Comparison of ENCODE assay signal across 8 mouse cellular contexts in genomic region chr13:3892601-3893000, GRCm38 (mm10). TPM values are rescaled to one million over a fixed set of nuclear protein-coding genes. Genes with fewer than 3 reads are reported as not detected.
DNase-seq lines count a peak whose midpoint lies in the region; ATAC-seq and TF ChIP-seq lines count a peak whose summit lies in the region.

No protein-coding gene starts in this region.

- no peak for DNase-seq in lung, adult 2 months
- no peak for DNase-seq in lung, postnatal 4 days
- DNase-seq in brain, embryonic 14.5 days (ENCODE audit: low read depth) = peak; percentile 20
- no peak for DNase-seq in hindbrain, postnatal 0 days (ENCODE audit: low spot score)
- no peak for DNase-seq in urinary bladder, postnatal 14 days (ENCODE audit: low spot score)
- DNase-seq in adrenal gland, adult 18-20 months (ENCODE audit: low spot score in 2 of 2) = no peak
- no peak for DNase-seq in cerebellum, postnatal 4 days (ENCODE audit: low spot score in 2 of 2)

- peak overlapping the region; percentile 71 for H3K4me3 ChIP-seq in lung, adult 2 months (replicated peaks; ENCODE audit: extremely low read depth, low read depth, low read length)
- peak overlapping the region; percentile 47 for H3K4me3 ChIP-seq in hindbrain, postnatal 0 days (ENCODE audit: low read length)
- H3K4me3 ChIP-seq in neural tube, embryonic 12.5 days = peak overlapping the region; percentile 46; the same call in 1 of the 2 replicates

- no peak for TF ChIP-seq POLR2A in lung, adult 2 months (IDR thresholded peaks at IDR 0.05; ENCODE audit: borderline replicate concordance, extremely low read depth, low read depth, low read length)
- TF ChIP-seq POLR2A in brain, embryonic 14.5 days (IDR thresholded peaks at IDR 0.05; ENCODE audit: borderline replicate concordance, extremely low read depth, insufficient read depth, insufficient read length, poor library complexity, severe bottlenecking) = no peak

- TF ChIP-seq CTCF in lung, adult 2 months (IDR thresholded peaks at IDR 0.05; ENCODE audit: insufficient read depth, low read length) = no peak
- TF ChIP-seq CTCF in brain, embryonic 14.5 days (IDR thresholded peaks at IDR 0.05; ENCODE audit: borderline replicate concordance, extremely low read depth, insufficient read depth, insufficient read length) = no peak
- TF ChIP-seq CTCF in hindbrain, postnatal 0 days (IDR thresholded peaks at IDR 0.05; ENCODE audit: low read depth) = no peak

- WGBS in lung, adult 2 months = 8% methylated on average over 7 of the region's 7 CpGs
- 24% methylated on average over 7 of the region's 7 CpGs for WGBS in hindbrain, postnatal 0 days
- 21% methylated on average over 7 of the region's 7 CpGs for WGBS in neural tube, embryonic 12.5 days

- H3K9me3 ChIP-seq in hindbrain, postnatal 0 days (ENCODE audit: low read length) = no peaks in the 10 kb centered on the region
- no peaks in the 10 kb centered on the region for H3K9me3 ChIP-seq in neural tube, embryonic 12.5 days

- H3K27ac ChIP-seq in hindbrain, postnatal 0 days = no peak overlapping the region
- H3K27ac ChIP-seq in neural tube, embryonic 12.5 days = no peak overlapping the region

- peaks cover 5% of the 10 kb centered on the region; the same call in 1 of the 2 replicates for H3K36me3 ChIP-seq in hindbrain, postnatal 0 days (ENCODE audit: insufficient read depth, low read length)
- peaks cover 10% of the 10 kb centered on the region for H3K36me3 ChIP-seq in neural tube, embryonic 12.5 days

- H3K4me2 ChIP-seq in hindbrain, postnatal 0 days (ENCODE audit: low read depth, low read length) = peak overlapping the region; percentile 68
- peak overlapping the region; percentile 71 for H3K4me2 ChIP-seq in neural tube, embryonic 12.5 days (replicated peaks)

- peaks cover 6% of the 10 kb centered on the region for H3K4me1 ChIP-seq in lung, adult 2 months (ENCODE audit: control insufficient read depth, insufficient read depth, low read length)
- no peaks in the 10 kb centered on the region for H3K4me1 ChIP-seq in hindbrain, postnatal 0 days (ENCODE audit: insufficient read depth, low read length)
- H3K4me1 ChIP-seq in neural tube, embryonic 12.5 days = peaks cover 9% of the 10 kb centered on the region; the same call in 1 of the 2 replicates

- H3K27me3 ChIP-seq in hindbrain, postnatal 0 days (ENCODE audit: insufficient read depth, low read length) = 0 out of 2 replicates have a peak, but pooled peaks cover 8% of the 10 kb centered on the region
- no peaks in the 10 kb centered on the region for H3K27me3 ChIP-seq in neural tube, embryonic 12.5 days (replicated peaks)

- ATAC-seq in hindbrain, postnatal 0 days = no peak
- ATAC-seq in neural tube, embryonic 12.5 days (ENCODE audit: low FRiP score, low read depth) = no peak

- no peak overlapping the region; the same call in 1 of the 2 replicates for H3K9ac ChIP-seq in hindbrain, postnatal 0 days (replicated peaks; ENCODE audit: low read length)
- H3K9ac ChIP-seq in neural tube, embryonic 12.5 days = no peak overlapping the region

RNA-seq across cellular contexts. Expression of gene Net1, which starts 25.4 kb away (rescaled TPM):
- 26.6 and 32.0 TPM in 2 replicates for polyA plus RNA-seq in lung, adult 2 months (2012; rRNA removed)
- 7.9 and 9.4 TPM in 2 replicates for polyA plus RNA-seq in brain, embryonic 14.5 days (2012; rRNA removed)
- total RNA-seq in hindbrain, postnatal 0 days (2014; rRNA removed) = 11.7 and 12.1 TPM in 2 replicates
- polyA plus RNA-seq in hindbrain, postnatal 0 days (2015; fragmentation: Nextera tagmentation; extraction: Ambion mirVana) = 12.7 and 12.8 TPM in 2 replicates
- polyA plus RNA-seq in neural tube, embryonic 12.5 days (2016; fragmentation: Nextera tagmentation; extraction: Ambion mirVana) = 37.6 and 38.4 TPM in 2 replicates
- total RNA-seq in adrenal gland, adult 18-20 months (2021) = 100 to 1,000 TPM; 130 to 236 TPM

RNA-seq across cellular contexts. Expression of gene Tubal3, which starts 25.5 kb away (rescaled TPM):
- polyA plus RNA-seq in lung, adult 2 months (2012; rRNA removed) = 0.05 TPM in 1 of 2 replicates, not detected in the other
- 0.05 TPM in 1 of 2 replicates, not detected in the other for polyA plus RNA-seq in brain, embryonic 14.5 days (2012; rRNA removed)
- total RNA-seq in hindbrain, postnatal 0 days (2014; rRNA removed) = not detected in 2 replicates
- polyA plus RNA-seq in hindbrain, postnatal 0 days (2015; fragmentation: Nextera tagmentation; extraction: Ambion mirVana) = not detected in 2 replicates
- polyA plus RNA-seq in neural tube, embryonic 12.5 days (2016; fragmentation: Nextera tagmentation; extraction: Ambion mirVana) = not detected in 2 replicates
- total RNA-seq in adrenal gland, adult 18-20 months (2021) = not detected

RNA-seq across cellular contexts. Expression of gene Calm5, which starts 38.6 kb away (rescaled TPM):
- polyA plus RNA-seq in lung, adult 2 months (2012; rRNA removed) = not detected in 2 replicates
- polyA plus RNA-seq in brain, embryonic 14.5 days (2012; rRNA removed) = not detected in 2 replicates
- not detected in 2 replicates for total RNA-seq in hindbrain, postnatal 0 days (2014; rRNA removed)
- not detected in 2 replicates for polyA plus RNA-seq in hindbrain, postnatal 0 days (2015; fragmentation: Nextera tagmentation; extraction: Ambion mirVana)
- not detected in 2 replicates for polyA plus RNA-seq in neural tube, embryonic 12.5 days (2016; fragmentation: Nextera tagmentation; extraction: Ambion mirVana)
- total RNA-seq in adrenal gland, adult 18-20 months (2021) = not detected

RNA-seq across cellular contexts. Expression of gene Ucn3, which starts 52.5 kb away (rescaled TPM):
- polyA plus RNA-seq in lung, adult 2 months (2012; rRNA removed) = not detected in 2 replicates
- 0.05 and 0.09 TPM in 2 replicates for polyA plus RNA-seq in brain, embryonic 14.5 days (2012; rRNA removed)
- 0.18 TPM in 1 of 2 replicates, not detected in the other for total RNA-seq in hindbrain, postnatal 0 days (2014; rRNA removed)
- polyA plus RNA-seq in hindbrain, postnatal 0 days (2015; fragmentation: Nextera tagmentation; extraction: Ambion mirVana) = 0.29 and 0.55 TPM in 2 replicates
- polyA plus RNA-seq in neural tube, embryonic 12.5 days (2016; fragmentation: Nextera tagmentation; extraction: Ambion mirVana) = not detected in 2 replicates
- total RNA-seq in adrenal gland, adult 18-20 months (2021) = not detected

RNA-seq across cellular contexts. Expression of gene Calm4, which starts 55.0 kb away (rescaled TPM):
- polyA plus RNA-seq in lung, adult 2 months (2012; rRNA removed) = 56.0 TPM in 1 of 2 replicates, not detected in the other
- 0.18 and 1.1 TPM in 2 replicates for polyA plus RNA-seq in brain, embryonic 14.5 days (2012; rRNA removed)
- not detected in 2 replicates for total RNA-seq in hindbrain, postnatal 0 days (2014; rRNA removed)
- 0.16 TPM in 1 of 2 replicates, not detected in the other for polyA plus RNA-seq in hindbrain, postnatal 0 days (2015; fragmentation: Nextera tagmentation; extraction: Ambion mirVana)
- not detected in 2 replicates for polyA plus RNA-seq in neural tube, embryonic 12.5 days (2016; fragmentation: Nextera tagmentation; extraction: Ambion mirVana)
- not detected for total RNA-seq in adrenal gland, adult 18-20 months (2021)
